Mouse (Mus musculus) neural tube, embryonic 12.5 days (tissue): ENCODE data around the gene Tbc1d10c. TPM values are rescaled to one million over a fixed set of nuclear protein-coding genes. Genes with fewer than 3 reads are reported as not detected.

Source experiments
- ATAC-seq: fragments of 200-750 bp; cut with Nextera tagmentation; 2 replicates; pipeline ENCODE4 v1.8.0; 2017; ENCODE audit warnings: low read depth, mild to moderate bottlenecking, moderate TSS enrichment, moderate library complexity; ENCODE audit not compliant: low FRiP score
- H3K27ac ChIP-seq: fragments of 300-500 bp; sonication (generic); 2 replicates; pipeline ENCODE4 v1.5.1; 2016
- H3K27me3 ChIP-seq: fragments of 300-500 bp; sonication (generic); replicated peaks from 2 replicates; pipeline ENCODE4 v1.6.1; 2016; ENCODE audit warnings: mild to moderate bottlenecking
- H3K36me3 ChIP-seq: fragments of 300-500 bp; sonication (generic); 2 replicates; pipeline ENCODE4 v1.6.1; 2016; ENCODE audit warnings: mild to moderate bottlenecking
- H3K4me1 ChIP-seq: fragments of 300-500 bp; sonication (generic); 2 replicates; pipeline ENCODE4 v1.6.1; 2016
- H3K4me2 ChIP-seq: fragments of 300-500 bp; sonication (generic); replicated peaks from 2 replicates; pipeline ENCODE4 v1.6.1; 2016; ENCODE audit warnings: mild to moderate bottlenecking
- H3K4me3 ChIP-seq: fragments of 300-500 bp; sonication (generic); 2 replicates; pipeline ENCODE4 v1.5.1; 2016
- H3K9ac ChIP-seq: fragments of 300-500 bp; sonication (generic); 2 replicates; pipeline ENCODE4 v1.6.1; 2016; ENCODE audit warnings: mild to moderate bottlenecking
- H3K9me3 ChIP-seq: fragments of 300-500 bp; sonication (generic); 2 replicates; pipeline ENCODE4 v1.6.1; 2016; ENCODE audit warnings: mild to moderate bottlenecking
- WGBS: fragments of 180-500 bp; shearing (Covaris S2); methylation state at CpG from one replicate; pipeline ENCODE4 v1.1.7; 2016; 5-methylcytosine and 5-hydroxymethylcytosine counted together
- polyA plus RNA-seq: library from polyadenylated mRNA; unstranded; fragments of >200 nt; fragmentation: Nextera tagmentation; extraction: Ambion mirVana; gene quantifications from 2 replicates; pipeline ENCODE4 v1.2.1, GENCODE M21; 2016

Tbc1d10c gene
- polyA plus RNA-seq, 1 experiment from 2014 or later: 1.1 TPM

GRCm38 (mm10) chr19:4196548-4196947, 5.5 kb upstream of the Tbc1d10c start:
- Histone ChIP-seq H3K4me3 (no peak overlapping the region), H3K27ac (no peak overlapping the region), H3K9ac (no peak overlapping the region), H3K9me3 (no peaks in the 10 kb centered on the region), H3K4me2 (no peak overlapping the region), H3K4me1 (peaks cover 31% of the 10 kb centered on the region), H3K27me3 (no peaks in the 10 kb centered on the region), H3K36me3 (peaks cover 50% of the 10 kb centered on the region)
- ATAC-seq: no peak
- 38% methylated on average over 5 of the region's 5 CpGs for WGBS

- no peak for ATAC-seq
- Histone ChIP-seq H3K4me1 (peaks cover 33% of the 10 kb centered on the region), H3K4me3 (no peak overlapping the region), H3K4me2 (no peak overlapping the region), H3K36me3 (peaks cover 50% of the 10 kb centered on the region), H3K27me3 (no peaks in the 10 kb centered on the region), H3K9ac (no peak overlapping the region), H3K9me3 (no peaks in the 10 kb centered on the region), H3K27ac (no peak overlapping the region)
- 67% methylated on average over 2 of the region's 2 CpGs for WGBS
These were observed 5.0 kb upstream of the Tbc1d10c start for GRCm38 (mm10) chr19:4196048-4196447.

GRCm38 (mm10) chr19:4194776-4195650, 3.9 kb upstream of the Tbc1d10c start:
- Histone ChIP-seq H3K4me2 (no peak overlapping the region), H3K4me3 (no peak overlapping the region), H3K27me3 (no peaks in the 10 kb centered on the region), H3K9me3 (no peaks in the 10 kb centered on the region), H3K4me1 (peaks cover 22% of the 10 kb centered on the region), H3K27ac (no peak overlapping the region), H3K36me3 (peaks cover 50% of the 10 kb centered on the region), H3K9ac (no peak overlapping the region)
- ATAC-seq: no peak
- 78% methylated on average over 12 of the region's 12 CpGs for whole genome bisulfite sequencing

- Histone ChIP-seq H3K9ac (no peak overlapping the region), H3K36me3 (peaks cover 48% of the 10 kb centered on the region)
- 91% methylated on average over 8 of the region's 8 CpGs for WGBS
These were observed 3.1 kb upstream of the Tbc1d10c start for GRCm38 (mm10) chr19:4194021-4194724.

GRCm38 (mm10) chr19:4193129-4193528, 2.0 kb upstream of the Tbc1d10c start:
- Histone ChIP-seq H3K36me3 (peaks cover 48% of the 10 kb centered on the region), H3K4me3 (peak overlapping the region; percentile 96), H3K27me3 (no peaks in the 10 kb centered on the region; the same call in 1 of the 2 replicates), H3K4me2 (peak overlapping the region; percentile 95), H3K4me1 (peaks cover 22% of the 10 kb centered on the region), H3K9ac (peak overlapping the region; percentile 98), H3K27ac (no peak overlapping the region), H3K9me3 (no peaks in the 10 kb centered on the region)
- ATAC-seq: no peak
- 68% methylated on average over 6 of the region's 6 CpGs for WGBS

More at GRCm38 (mm10) chr19:4194021-4194724, 3.1 kb upstream of the Tbc1d10c start:
- Histone ChIP-seq H3K4me2 (peak overlapping the region; percentile 95; the same call in 1 of the 2 replicates), H3K4me3 (no peak overlapping the region), H3K9me3 (no peaks in the 10 kb centered on the region), H3K27ac (no peak overlapping the region), H3K4me1 (peaks cover 22% of the 10 kb centered on the region), H3K27me3 (no peaks in the 10 kb centered on the region; the same call in 1 of the 2 replicates)
- ATAC-seq: no peak

GRCm38 (mm10) chr19:4192251-4192985, 1.3 kb upstream of the Tbc1d10c start:
- Histone ChIP-seq H3K4me2 (peak overlapping the region; percentile 95), H3K4me1 (peaks cover 22% of the 10 kb centered on the region), H3K4me3 (peak overlapping the region; percentile 96), H3K36me3 (peaks cover 43% of the 10 kb centered on the region), H3K9me3 (no peaks in the 10 kb centered on the region), H3K27me3 (no peaks in the 10 kb centered on the region; the same call in 1 of the 2 replicates), H3K9ac (peak overlapping the region; percentile 98), H3K27ac (peak overlapping the region; percentile 73)
- under 1% methylated on average over 51 of the region's 52 CpGs for WGBS
- peak; percentile 73 for ATAC-seq

- Histone ChIP-seq H3K4me3 (peak within 1 kb of the TSS; percentile 96), H3K27me3 (no peaks in the 10 kb centered on the region; the same call in 1 of the 2 replicates)
These were observed 605 bp upstream of the Tbc1d10c start, which contains the start of gene Ppp1ca for GRCm38 (mm10) chr19:4191528-4192250. Gene Ppp1ca (plus strand): TSS chr19:4192065.

GRCm38 (mm10) chr19:4189051-4189620, 1.9 kb downstream of the Tbc1d10c start:
- 80% methylated on average over 12 of the region's 12 CpGs for WGBS
- no peak overlapping the region for H3K27ac ChIP-seq
- ATAC-seq: no peak
- no peak overlapping the region for H3K4me3 ChIP-seq
- no peaks in the 10 kb centered on the region; the same call in 1 of the 2 replicates for H3K27me3 ChIP-seq
- H3K4me2 ChIP-seq: no peak overlapping the region
- H3K4me1 ChIP-seq: peaks cover 19% of the 10 kb centered on the region
- peaks cover 11% of the 10 kb centered on the region for H3K36me3 ChIP-seq
- H3K9me3 ChIP-seq: no peaks in the 10 kb centered on the region
- no peak overlapping the region for H3K9ac ChIP-seq

More at GRCm38 (mm10) chr19:4191528-4192250, 605 bp upstream of the Tbc1d10c start, which contains the start of gene Ppp1ca:
- peak; percentile 94 for ATAC-seq
- peak within 1 kb of the TSS; percentile 73 for H3K27ac ChIP-seq
- no peaks in the 10 kb centered on the region for H3K9me3 ChIP-seq
- peaks cover 20% of the 10 kb centered on the region for H3K4me1 ChIP-seq
- H3K4me2 ChIP-seq: peak within 1 kb of the TSS; percentile 95
- 7% methylated on average over 47 of the region's 47 CpGs for WGBS
- H3K36me3 ChIP-seq: peaks cover 36% of the 10 kb centered on the region
- H3K9ac ChIP-seq: peak within 1 kb of the TSS; percentile 98

- Histone ChIP-seq H3K9me3 (no peaks in the 10 kb centered on the region), H3K27ac (no peak overlapping the region), H3K27me3 (no peaks in the 10 kb centered on the region; the same call in 1 of the 2 replicates), H3K4me1 (peaks cover 8% of the 10 kb centered on the region; the same call in 1 of the 2 replicates), H3K36me3 (no peaks in the 10 kb centered on the region), H3K4me3 (no peak overlapping the region), H3K9ac (no peak overlapping the region), H3K4me2 (no peak overlapping the region)
- ATAC-seq: no peak
- WGBS: 78% methylated on average over 3 of the region's 3 CpGs
These were observed 3.8 kb downstream of the Tbc1d10c start for GRCm38 (mm10) chr19:4187303-4187702.

- Histone ChIP-seq H3K4me2 (no peak overlapping the region), H3K27ac (no peak overlapping the region), H3K9ac (no peak overlapping the region), H3K27me3 (no peaks in the 10 kb centered on the region; the same call in 1 of the 2 replicates), H3K4me1 (0 out of 2 replicates have a peak, but pooled peaks cover 11% of the 10 kb centered on the region), H3K4me3 (no peak overlapping the region), H3K36me3 (no peaks in the 10 kb centered on the region), H3K9me3 (no peaks in the 10 kb centered on the region)
- ATAC-seq: no peak
- WGBS: 65% methylated on average over 15 of the region's 15 CpGs
These were observed 5.8 kb downstream of the Tbc1d10c start for GRCm38 (mm10) chr19:4184976-4185975.
